Mouse (Mus musculus) embryonic facial prominence, embryonic 13.5 days (tissue): ENCODE results near the gene Zswim7. TPM values are rescaled to one million over a fixed set of nuclear protein-coding genes. Genes with fewer than 3 reads are reported as not detected.

Source experiments
- ATAC-seq: fragments of 200-750 bp; cut with Nextera tagmentation; 2 replicates; pipeline ENCODE4 v1.8.0; 2017; ENCODE audit warnings: low read depth; ENCODE audit not compliant: insufficient number of reproducible peaks, insufficient read depth, low FRiP score, low TSS enrichment
- H3K27ac ChIP-seq: fragments of 300-500 bp; sonication (generic); 2 replicates; pipeline ENCODE4 v1.5.1; 2015; ENCODE audit warnings: moderate library complexity, mild to moderate bottlenecking, inconsistent platforms
- H3K27me3 ChIP-seq: fragments of 300-500 bp; sonication (generic); 2 replicates; pipeline ENCODE4 v1.6.1; 2015; ENCODE audit warnings: mild to moderate bottlenecking, inconsistent platforms
- H3K36me3 ChIP-seq: fragments of 300-500 bp; sonication (generic); 2 replicates; pipeline ENCODE4 v1.6.1; 2015; ENCODE audit warnings: mild to moderate bottlenecking, inconsistent platforms
- H3K4me1 ChIP-seq: fragments of 300-500 bp; sonication (generic); 2 replicates; pipeline ENCODE4 v1.6.1; 2015; ENCODE audit warnings: inconsistent platforms
- H3K4me2 ChIP-seq: fragments of 300-500 bp; sonication (generic); 2 replicates; pipeline ENCODE4 v1.6.1; 2015; ENCODE audit warnings: moderate library complexity, mild to moderate bottlenecking, inconsistent platforms
- H3K4me3 ChIP-seq: fragments of 300-500 bp; sonication (generic); 2 replicates; pipeline ENCODE4 v1.5.1; 2015; ENCODE audit warnings: mild to moderate bottlenecking, inconsistent platforms
- H3K9ac ChIP-seq: fragments of 300-500 bp; sonication (generic); 2 replicates; pipeline ENCODE4 v1.6.1; 2015; ENCODE audit warnings: mild to moderate bottlenecking, inconsistent platforms
- H3K9me3 ChIP-seq: fragments of 300-500 bp; sonication (generic); 2 replicates; pipeline ENCODE4 v1.6.1; 2016; ENCODE audit warnings: inconsistent platforms
- WGBS: fragments of 180-500 bp; shearing (Covaris S2); methylation state at CpG from one replicate; pipeline ENCODE4 v1.1.7; 2015; ENCODE audit warnings: mixed read lengths; 5-methylcytosine and 5-hydroxymethylcytosine counted together
- polyA plus RNA-seq: library from polyadenylated mRNA; unstranded; fragments of >200 nt; fragmentation: Nextera tagmentation; extraction: Ambion mirVana; gene quantifications from 2 replicates; pipeline ENCODE4 v1.2.1, GENCODE M21; 2015

Zswim7 gene
- polyA plus RNA-seq, 1 experiment from 2014 or later, result 29.9 TPM

- H3K4me1 ChIP-seq, result 0 out of 2 replicates have a peak, but pooled peaks cover 11% of the 10 kb centered on the region
- peak; percentile 56 for ATAC-seq
- H3K27ac ChIP-seq, result peak overlapping the region; percentile 90
- H3K4me3 ChIP-seq, result peak overlapping the region; percentile 96
- H3K9me3 ChIP-seq, result no peaks in the 10 kb centered on the region
- H3K36me3 ChIP-seq, result peaks cover 31% of the 10 kb centered on the region
- H3K4me2 ChIP-seq, result peak overlapping the region; percentile 79
- no peaks in the 10 kb centered on the region for H3K27me3 ChIP-seq
- WGBS, result under 1% methylated on average over 41 of the region's 57 CpGs
- H3K9ac ChIP-seq, result peak overlapping the region; percentile 86
These were observed 424 bp upstream of the Zswim7 start for GRCm38 (mm10) chr11:62281601-62281997.

GRCm38 (mm10) chr11:62278027-62278426, 3.1 kb downstream of the Zswim7 start:
- Histone ChIP-seq H3K36me3 (peaks cover under 1% of the 10 kb centered on the region; the same call in 1 of the 2 replicates), H3K4me3 (no peak overlapping the region), H3K4me1 (0 out of 2 replicates have a peak, but pooled peaks cover 11% of the 10 kb centered on the region), H3K9ac (no peak overlapping the region), H3K27ac (no peak overlapping the region), H3K27me3 (no peaks in the 10 kb centered on the region), H3K9me3 (no peaks in the 10 kb centered on the region), H3K4me2 (no peak overlapping the region)
- no peak for ATAC-seq
- 22% methylated on average over 5 of the region's 5 CpGs for WGBS

GRCm38 (mm10) chr11:62277086-62277485, 4.1 kb downstream of the Zswim7 start:
- Histone ChIP-seq H3K4me1 (0 out of 2 replicates have a peak, but pooled peaks cover 9% of the 10 kb centered on the region), H3K9me3 (no peaks in the 10 kb centered on the region), H3K4me2 (no peak overlapping the region), H3K4me3 (no peak overlapping the region), H3K27me3 (no peaks in the 10 kb centered on the region), H3K9ac (no peak overlapping the region), H3K36me3 (no peaks in the 10 kb centered on the region), H3K27ac (no peak overlapping the region)
- ATAC-seq, result no peak
- WGBS, result 38% methylated on average over 8 of the region's 8 CpGs

GRCm38 (mm10) chr11:62270851-62271250, 10.3 kb downstream of the Zswim7 start:
- no peak for ATAC-seq
- H3K4me3 ChIP-seq, result no peak overlapping the region
- no peak overlapping the region for H3K9ac ChIP-seq
- peaks cover 30% of the 10 kb centered on the region for H3K4me1 ChIP-seq
- H3K27ac ChIP-seq, result 0 out of 2 replicates have a peak overlapping the region, but pooled peaks have one; percentile 48
- whole genome bisulfite sequencing, result 40% methylated on average over 5 of the region's 5 CpGs
- no peaks in the 10 kb centered on the region for H3K27me3 ChIP-seq
- H3K36me3 ChIP-seq, result peaks cover 27% of the 10 kb centered on the region
- no peaks in the 10 kb centered on the region for H3K9me3 ChIP-seq
- no peak overlapping the region; the same call in 1 of the 2 replicates for H3K4me2 ChIP-seq

- Histone ChIP-seq H3K4me3 (no peak overlapping the region), H3K36me3 (peaks cover 37% of the 10 kb centered on the region), H3K4me1 (peaks cover 30% of the 10 kb centered on the region), H3K4me2 (no peak overlapping the region), H3K27me3 (no peaks in the 10 kb centered on the region), H3K27ac (no peak overlapping the region), H3K9me3 (no peaks in the 10 kb centered on the region), H3K9ac (no peak overlapping the region)
- WGBS, result 55% methylated on average over 12 of the region's 12 CpGs
- ATAC-seq, result no peak
These were observed 12.1 kb downstream of the Zswim7 start for GRCm38 (mm10) chr11:62269097-62269496.

GRCm38 (mm10) chr11:62268381-62268780, 12.8 kb downstream of the Zswim7 start:
- 75% methylated on average over 8 of the region's 8 CpGs for WGBS
- no peak overlapping the region for H3K27ac ChIP-seq
- no peak overlapping the region for H3K4me3 ChIP-seq
- ATAC-seq, result no peak; the same call in 1 of the 2 replicates
- peaks cover 37% of the 10 kb centered on the region for H3K36me3 ChIP-seq
- no peaks in the 10 kb centered on the region for H3K27me3 ChIP-seq
- H3K4me2 ChIP-seq, result no peak overlapping the region
- no peak overlapping the region for H3K9ac ChIP-seq
- peaks cover 30% of the 10 kb centered on the region for H3K4me1 ChIP-seq
- H3K9me3 ChIP-seq, result no peaks in the 10 kb centered on the region

- no peak for ATAC-seq
These were observed 14.5 kb downstream of the Zswim7 start for GRCm38 (mm10) chr11:62266466-62267214.

GRCm38 (mm10) chr11:62265642-62266041, 15.5 kb downstream of the Zswim7 start:
- ATAC-seq, result no peak
- no peak overlapping the region for H3K4me2 ChIP-seq
- H3K4me3 ChIP-seq, result no peak overlapping the region
- no peak overlapping the region for H3K9ac ChIP-seq
- no peaks in the 10 kb centered on the region for H3K27me3 ChIP-seq
- H3K36me3 ChIP-seq, result peaks cover 37% of the 10 kb centered on the region
- H3K27ac ChIP-seq, result no peak overlapping the region
- H3K4me1 ChIP-seq, result peaks cover 26% of the 10 kb centered on the region
- H3K9me3 ChIP-seq, result no peaks in the 10 kb centered on the region
- 74% methylated on average over 7 of the region's 7 CpGs for WGBS

More at GRCm38 (mm10) chr11:62266466-62267214, 14.5 kb downstream of the Zswim7 start:
- no peak overlapping the region for H3K4me2 ChIP-seq
- no peaks in the 10 kb centered on the region for H3K9me3 ChIP-seq
- H3K4me3 ChIP-seq, result no peak overlapping the region
- peaks cover 30% of the 10 kb centered on the region for H3K4me1 ChIP-seq
- peaks cover 37% of the 10 kb centered on the region for H3K36me3 ChIP-seq
- H3K27me3 ChIP-seq, result no peaks in the 10 kb centered on the region
- H3K27ac ChIP-seq, result no peak overlapping the region
- no peak overlapping the region for H3K9ac ChIP-seq
- WGBS, result 64% methylated on average over 17 of the region's 17 CpGs

GRCm38 (mm10) chr11:62264018-62264417, 17.2 kb downstream of the Zswim7 start:
- Histone ChIP-seq H3K4me2 (no peak overlapping the region), H3K27ac (no peak overlapping the region), H3K4me1 (peaks cover 22% of the 10 kb centered on the region), H3K9me3 (no peaks in the 10 kb centered on the region), H3K36me3 (peaks cover 37% of the 10 kb centered on the region), H3K4me3 (no peak overlapping the region), H3K9ac (no peak overlapping the region), H3K27me3 (no peaks in the 10 kb centered on the region)
- ATAC-seq, result no peak
- 81% methylated on average over 7 of the region's 7 CpGs for WGBS

- peaks cover 34% of the 10 kb centered on the region for H3K36me3 ChIP-seq
- H3K4me3 ChIP-seq, result no peak overlapping the region
- H3K4me1 ChIP-seq, result peaks cover 20% of the 10 kb centered on the region
- no peak overlapping the region for H3K9ac ChIP-seq
- 86% methylated on average over 7 of the region's 7 CpGs for WGBS
- H3K27me3 ChIP-seq, result no peaks in the 10 kb centered on the region
- H3K9me3 ChIP-seq, result no peaks in the 10 kb centered on the region
- H3K27ac ChIP-seq, result no peak overlapping the region
- ATAC-seq, result no peak
- H3K4me2 ChIP-seq, result no peak overlapping the region
These were observed 17.6 kb downstream of the Zswim7 start for GRCm38 (mm10) chr11:62263599-62263998.

- Histone ChIP-seq H3K4me2 (no peak overlapping the region), H3K27me3 (no peaks in the 10 kb centered on the region), H3K36me3 (no peaks in the 10 kb centered on the region), H3K9me3 (no peaks in the 10 kb centered on the region), H3K4me1 (peaks cover 22% of the 10 kb centered on the region), H3K9ac (no peak overlapping the region), H3K4me3 (no peak overlapping the region), H3K27ac (no peak overlapping the region)
- 40% methylated on average over 5 of the region's 5 CpGs for WGBS
- ATAC-seq, result no peak
These were observed 22.0 kb downstream of the Zswim7 start for GRCm38 (mm10) chr11:62259214-62259613.

- Histone ChIP-seq H3K36me3 (no peaks in the 10 kb centered on the region), H3K9ac (no peak overlapping the region), H3K27me3 (0 out of 2 replicates have a peak, but pooled peaks cover 3% of the 10 kb centered on the region), H3K4me2 (no peak overlapping the region), H3K4me3 (no peak overlapping the region), H3K27ac (peak overlapping the region; percentile 62; the same call in 1 of the 2 replicates), H3K9me3 (no peaks in the 10 kb centered on the region), H3K4me1 (peaks cover 47% of the 10 kb centered on the region)
- 56% methylated on average over 5 of the region's 5 CpGs for WGBS
- ATAC-seq, result no peak
These were observed 27.8 kb downstream of the Zswim7 start for GRCm38 (mm10) chr11:62253380-62253779.
